Comparison of ENCODE assay signal across 11 mouse cellular contexts in the genomic region with DNA sequence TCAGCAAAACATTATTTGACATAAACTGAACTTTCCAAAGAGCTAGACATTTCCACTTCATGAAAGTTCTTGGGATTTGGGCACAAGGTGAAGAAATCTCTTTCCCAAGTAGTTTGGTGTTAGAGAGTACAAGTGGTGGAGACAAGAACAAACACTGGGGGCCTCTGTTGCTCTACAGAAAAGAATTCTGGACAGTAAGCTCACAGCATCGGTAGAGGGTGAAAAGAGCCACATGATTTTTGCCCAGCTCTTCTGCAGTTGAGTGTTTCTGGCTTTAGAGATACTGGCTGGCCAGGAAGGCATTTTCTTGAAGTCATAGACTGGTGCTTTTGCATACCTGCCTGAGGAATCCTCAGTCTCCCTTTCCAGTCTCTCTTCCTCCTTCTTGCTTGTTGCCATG.
A peak's percentile ranks its signal among the peaks of the same experiment; 100 is the strongest.
DNase-seq lines count a peak whose midpoint lies in the region; ATAC-seq and TF ChIP-seq lines count a peak whose summit lies in the region.
"Had no signal": no experiment of that assay in that cellular context is flagged by ENCODE, and none has a peak within 500 bp of the region (broad histone marks: within the 10 kb centered on the region; RNA-seq: fewer than 3 reads in every experiment).

No protein-coding gene starts in this region.

- TF ChIP-seq POLR2A in brain, embryonic 14.5 days (IDR thresholded peaks at IDR 0.05; ENCODE audit: borderline replicate concordance, extremely low read depth, insufficient read depth, insufficient read length, poor library complexity, severe bottlenecking): no peak

- H3K4me3 ChIP-seq in left cerebral cortex, adult 2 months: no peak overlapping the region
- no peak overlapping the region for H3K4me3 ChIP-seq in hindbrain, postnatal 0 days (ENCODE audit: low read length)
- H3K4me3 ChIP-seq: intestine, embryonic 15.5 days; liver, embryonic 13.5 days; myocyte had no signal

- 5% methylated on average over 1 of the region's 1 CpGs for WGBS in hindbrain, postnatal 0 days

- H3K27ac ChIP-seq in left cerebral cortex, adult 2 months: no peak overlapping the region
- H3K27ac ChIP-seq in hindbrain, postnatal 0 days: no peak overlapping the region
- H3K27ac ChIP-seq: intestine, embryonic 15.5 days; liver, embryonic 13.5 days had no signal

- H3K4me1 ChIP-seq in hindbrain, postnatal 0 days (ENCODE audit: insufficient read depth, low read length): no peaks in the 10 kb centered on the region
- H3K4me1 ChIP-seq: intestine, embryonic 15.5 days; liver, embryonic 13.5 days had no signal

- no peaks in the 10 kb centered on the region for H3K27me3 ChIP-seq in hindbrain, postnatal 0 days (ENCODE audit: insufficient read depth, low read length)
- H3K27me3 ChIP-seq: intestine, embryonic 15.5 days; liver, embryonic 13.5 days had no signal

- no peaks in the 10 kb centered on the region for H3K36me3 ChIP-seq in hindbrain, postnatal 0 days (ENCODE audit: insufficient read depth, low read length)
- H3K36me3 ChIP-seq: intestine, embryonic 15.5 days; liver, embryonic 13.5 days had no signal

- H3K4me2 ChIP-seq in hindbrain, postnatal 0 days (ENCODE audit: low read depth, low read length): no peak overlapping the region
- H3K4me2 ChIP-seq: intestine, embryonic 15.5 days; liver, embryonic 13.5 days had no signal

- TF ChIP-seq CTCF in left cerebral cortex, adult 2 months (IDR thresholded peaks at IDR 0.05): peak; percentile 57
- peak; percentile 41; the same call in 1 of the 2 replicates for TF ChIP-seq CTCF in brain, embryonic 14.5 days (IDR thresholded peaks at IDR 0.05; ENCODE audit: borderline replicate concordance, extremely low read depth, insufficient read depth, insufficient read length)
- TF ChIP-seq CTCF in hindbrain, postnatal 0 days (IDR thresholded peaks at IDR 0.05; ENCODE audit: low read depth): peak; percentile 81

- no peaks in the 10 kb centered on the region for H3K9me3 ChIP-seq in hindbrain, postnatal 0 days (ENCODE audit: low read length)
- H3K9me3 ChIP-seq: intestine, embryonic 15.5 days; liver, embryonic 13.5 days had no signal

- DNase-seq in frontal cortex, postnatal 10 days (ENCODE audit: low spot score in 2 of 2): no peak
- DNase-seq in left cerebral cortex, adult 2 months (ENCODE audit: extremely low spot score in 1 of 2, low spot score in 2 of 2): no peak
- DNase-seq in left cerebral cortex, postnatal 36 days (ENCODE audit: low spot score in 2 of 2): no peak
- peak; percentile 72 for DNase-seq in brain, embryonic 14.5 days (ENCODE audit: low read depth)
- peak; percentile 85 for DNase-seq in hindbrain, postnatal 0 days (ENCODE audit: low spot score)
- DNase-seq in thymus, postnatal 25 days: no peak
- DNase-seq: liver, embryonic 13.5 days had no signal

- ATAC-seq in frontal cortex, adult (ENCODE audit: low TSS enrichment): peak; percentile 95
- ATAC-seq in hindbrain, postnatal 0 days: 0 out of 2 replicates have a peak, but pooled peaks have one; percentile 53
- no peak for ATAC-seq in activated CD4-positive, CD25-positive, alpha-beta regulatory T cell, adult 4 months
- ATAC-seq: intestine, embryonic 15.5 days had no signal

- no peak overlapping the region for H3K9ac ChIP-seq in hindbrain, postnatal 0 days (replicated peaks; ENCODE audit: low read length)
- H3K9ac ChIP-seq: intestine, embryonic 15.5 days; liver, embryonic 13.5 days had no signal

- intact Hi-C loops in left cerebral cortex, adult 2 months (cut with DNase I): loop anchor here (5.0 kb wide), 2 partner anchors 589 to 659 kb away; partner anchors contain the start of gene Mpp6
- intact Hi-C loops in left cerebral cortex, postnatal 36 days (cut with DNase I): loop anchor here (5.0 kb wide), 2 partner anchors 589 to 1014 kb away; partner anchors contain the start of gene Mpp6

Comparison
In these comparisons a context has a peak if more than half of its experiments do, and no peak if none do; other contexts are left out.
1. DNase-seq: peak in brain, embryonic 14.5 days (single experiment) and hindbrain, postnatal 0 days (single experiment); none in frontal cortex, postnatal 10 days (0 of 2), left cerebral cortex, adult 2 months (0 of 2), left cerebral cortex, postnatal 36 days (0 of 2) and thymus, postnatal 25 days (single experiment).
2. Peak in every context shown above with its lines, with median percentiles within 50 percentile points of each other: CTCF ChIP-seq.